In the genomic region with DNA sequence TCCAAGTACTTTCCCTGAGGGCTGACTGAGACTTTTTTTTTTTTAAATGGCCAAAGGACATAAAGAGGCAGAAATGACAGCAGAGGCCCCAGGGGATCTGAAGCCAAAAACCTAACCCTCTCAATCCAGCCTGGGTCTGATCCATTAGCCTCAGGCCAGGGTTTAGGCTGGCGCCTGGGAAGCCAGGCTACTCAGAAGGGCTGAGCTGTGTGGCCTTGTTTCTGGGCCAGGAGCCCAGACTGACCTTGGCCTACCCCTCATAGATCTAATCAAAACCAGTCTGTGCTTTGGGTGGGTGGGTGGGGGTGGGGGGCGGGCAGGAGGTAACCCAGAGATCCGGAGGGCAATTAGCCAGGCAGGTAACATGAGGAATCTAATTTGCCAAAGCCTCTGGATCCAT, we compare ENCODE assay signal across 16 mouse cellular contexts. TPM values are rescaled to one million over a fixed set of nuclear protein-coding genes. Genes with fewer than 3 reads are reported as not detected.
"Had no signal": no experiment of that assay in that cellular context is flagged by ENCODE, and none has a peak within 500 bp of the region (broad histone marks: within the 10 kb centered on the region; RNA-seq: fewer than 3 reads in every experiment).

No protein-coding gene starts in this region.

- ATAC-seq: liver, embryonic 12.5 days; midbrain, embryonic 15.5 days had no signal

- H3K4me3 ChIP-seq: kidney, embryonic 15.5 days; limb, embryonic 15.5 days; liver, embryonic 12.5 days; midbrain, embryonic 15.5 days; neural tube, embryonic 12.5 days had no signal

- H3K27ac ChIP-seq: kidney, embryonic 15.5 days; limb, embryonic 15.5 days; liver, embryonic 12.5 days; midbrain, embryonic 15.5 days; neural tube, embryonic 12.5 days; stomach, postnatal 0 days had no signal

- H3K4me1 ChIP-seq: liver, embryonic 12.5 days had no signal

- H3K36me3 ChIP-seq: kidney, embryonic 15.5 days; limb, embryonic 15.5 days; liver, embryonic 12.5 days; midbrain, embryonic 15.5 days had no signal

- DNase-seq: kidney, adult 2 months; kidney, postnatal 14 days; lung, embryonic 14.5 days; lung, postnatal 10 days; lung, postnatal 4 days; thymus, adult 2 months; thymus, postnatal 25 days had no signal

- H3K9me3 ChIP-seq: kidney, embryonic 15.5 days; limb, embryonic 15.5 days; liver, embryonic 12.5 days; midbrain, embryonic 15.5 days; neural tube, embryonic 12.5 days had no signal

RNA-seq across cellular contexts. Expression of gene Scube1, which starts 51.2 kb away (rescaled TPM):
- total RNA-seq: megakaryocyte, adult 5-6 weeks; monocyte, adult 5-6 weeks; neutrophil, adult 5-6 weeks had no signal
